Mouse (Mus musculus) lung, adult 10 weeks (tissue): ENCODE measurements around the gene Pkdcc. TPM values are rescaled to one million over a fixed set of nuclear protein-coding genes. Genes with fewer than 3 reads are reported as not detected.

Experiments
- polyA plus RNA-seq: library from polyadenylated mRNA; stranded (reverse); fragments of 350-450 nt; fragmentation: Illumina TruSeq; extraction: RNeasy Lipid Tissue Mini Kit (QIAGEN cat#74804); gene quantifications from one replicate; pipeline ENCODE4 v1.2.3, GENCODE M21; 2014; ENCODE audit warnings: low read depth, low replicate concordance; ENCODE audit not compliant: insufficient read depth

The Pkdcc gene
- polyA plus RNA-seq = 9.3 TPM

GRCm38 (mm10) chr17:83214674-83215528 is at the start of gene Pkdcc:
Gene Pkdcc (plus strand): TSS chr17:83215292.

Other genes starting within 250 kb of the Pkdcc start
- gene Eml4, start 135.6 kb downstream of the Pkdcc start, polyA plus RNA-seq = 8.0 TPM